Mouse (Mus musculus): ENCODE results near the gene Adssl1. TPM values are rescaled to one million over a fixed set of nuclear protein-coding genes. Genes with fewer than 3 reads are reported as not detected.

Adssl1 gene
- 33.6 and 35.4 TPM in 2 replicates for total RNA-seq (2017)

DNA sequence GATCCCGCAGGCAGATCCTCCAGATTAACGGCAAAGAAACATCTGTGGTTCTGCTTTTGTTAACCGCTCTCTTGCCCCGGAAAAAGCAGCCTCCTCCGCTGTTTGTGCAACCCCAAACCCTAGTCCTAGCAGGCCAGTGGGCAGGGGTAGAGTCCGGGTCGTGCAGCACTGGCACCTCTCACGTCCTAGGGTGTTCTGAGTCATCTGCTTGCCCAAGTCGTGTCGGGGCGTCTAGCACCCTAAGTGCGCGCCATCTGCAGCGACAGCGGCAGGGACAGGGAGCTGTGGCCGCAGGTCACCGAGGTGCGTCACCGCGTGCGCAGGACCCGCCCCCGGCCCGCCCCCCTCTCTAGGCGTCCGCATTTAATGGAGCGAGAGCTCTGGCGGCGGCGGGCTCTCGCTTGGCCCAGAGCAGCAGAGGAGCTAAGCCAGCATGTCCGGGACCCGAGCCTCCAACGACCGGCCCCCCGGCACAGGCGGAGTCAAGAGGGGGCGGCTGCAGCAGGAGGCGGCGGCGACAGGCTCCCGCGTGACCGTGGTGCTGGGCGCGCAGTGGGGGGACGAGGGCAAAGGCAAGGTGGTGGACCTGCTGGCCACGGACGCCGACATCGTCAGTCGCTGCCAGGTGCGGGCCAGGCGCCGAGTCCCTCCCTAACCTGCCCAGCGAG, at the start of gene Adssl1:
TSS of gene Adssl1 (plus strand) at position 360 of the 668 bp plus-strand sequence.
- ATAC-seq (replicated peaks; ENCODE audit: low read depth, poor library complexity, severe bottlenecking), result peak; percentile 37

DNA sequence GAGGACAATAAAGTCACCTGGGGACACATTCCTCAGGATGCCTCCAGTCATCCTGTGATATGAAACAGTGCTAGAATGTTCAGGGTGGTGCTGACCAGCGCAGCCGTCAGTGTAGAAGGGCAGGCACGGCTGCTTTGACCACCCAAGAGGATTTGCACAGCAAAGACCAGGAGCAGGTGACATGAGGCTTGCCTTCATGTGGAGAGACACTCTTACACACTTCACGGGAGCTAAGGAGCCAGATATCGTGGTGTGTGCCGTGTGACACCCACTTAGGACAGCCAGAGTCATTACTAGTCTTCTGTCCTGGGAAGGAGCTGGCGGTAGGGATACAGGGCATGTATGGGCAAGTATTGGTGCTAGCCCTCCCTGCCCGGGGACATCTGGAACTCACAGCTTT, 49.7 kb upstream of the Adssl1 start:
- no peak for ATAC-seq (replicated peaks; ENCODE audit: low read depth, poor library complexity, severe bottlenecking)

DNA sequence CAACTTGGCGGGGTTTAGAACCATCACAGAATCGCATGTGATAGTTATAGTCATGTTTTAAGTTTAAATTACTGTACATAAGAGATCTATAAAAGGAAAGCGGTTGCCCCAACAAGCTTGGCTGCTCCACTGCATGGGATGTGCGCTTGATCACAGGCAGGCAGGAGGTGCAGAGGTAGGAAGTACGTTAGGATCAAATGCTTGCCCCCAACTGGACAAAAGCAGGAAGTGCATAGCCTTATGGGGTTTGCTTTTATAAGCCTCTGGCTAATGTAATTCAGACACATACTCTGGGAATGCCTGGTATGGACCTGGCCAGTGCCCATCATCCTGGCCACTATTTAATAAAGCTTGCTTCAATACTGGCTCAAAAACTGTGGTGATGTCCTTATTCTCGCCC, 48.8 kb upstream of the Adssl1 start:
- peak; percentile 74 for ATAC-seq (replicated peaks; ENCODE audit: low read depth, poor library complexity, severe bottlenecking)

DNA sequence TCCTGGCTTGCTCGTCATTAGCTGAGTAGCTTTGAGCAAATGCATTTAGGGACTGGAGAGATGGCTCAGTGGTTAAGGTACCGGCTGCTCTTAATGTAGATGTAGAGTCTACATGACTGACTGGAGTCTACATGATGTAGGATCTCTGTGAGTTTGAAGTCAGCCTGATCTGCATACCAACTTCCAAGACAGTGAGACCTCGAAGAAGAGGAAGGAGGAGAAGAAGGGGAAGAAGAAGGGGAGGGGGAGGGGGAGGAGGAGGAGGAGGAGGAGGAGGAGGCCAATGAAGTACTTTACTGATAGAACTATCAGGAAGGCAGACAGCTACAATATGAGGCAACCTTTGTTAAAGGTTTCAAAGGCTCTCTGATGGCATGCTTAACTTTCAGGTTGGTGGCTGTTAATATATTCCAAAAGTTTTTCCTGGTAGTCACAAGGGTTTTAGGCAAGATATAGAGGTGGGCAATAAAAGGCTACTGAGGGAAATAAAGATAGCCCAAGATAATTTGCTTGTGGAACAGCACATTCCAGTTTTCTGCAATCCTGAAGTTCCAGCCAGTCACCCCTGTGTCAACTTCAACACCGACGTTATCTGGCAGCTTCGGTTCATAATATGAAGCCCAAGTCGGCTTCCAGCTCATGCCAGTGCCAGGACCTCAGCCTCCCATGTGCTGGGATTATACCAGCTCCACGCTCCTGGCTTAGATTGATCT, 44.4 kb upstream of the Adssl1 start:
- no peak for ATAC-seq (replicated peaks; ENCODE audit: low read depth, poor library complexity, severe bottlenecking)

DNA sequence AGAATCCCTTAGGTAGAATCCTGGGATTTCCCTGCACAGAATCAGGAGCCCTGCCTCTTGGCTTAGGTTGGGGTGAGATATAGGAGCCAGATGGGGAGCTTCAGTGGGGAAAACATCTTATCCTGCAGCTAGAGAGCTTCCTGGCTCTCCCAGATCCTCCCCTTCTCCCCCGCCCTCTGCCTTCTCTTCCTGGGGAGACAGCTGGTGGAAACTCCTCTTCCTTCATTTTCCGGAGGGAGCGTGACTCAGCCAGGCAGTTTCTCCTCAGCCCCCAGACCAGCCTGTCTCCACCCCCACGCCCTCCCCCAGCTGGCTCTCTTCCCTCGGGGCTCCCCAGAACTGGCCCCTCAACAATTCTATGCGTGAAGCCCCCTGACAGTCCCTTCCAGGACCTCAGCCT, 43.5 kb upstream of the Adssl1 start:
- no peak for ATAC-seq (replicated peaks; ENCODE audit: low read depth, poor library complexity, severe bottlenecking)

GRCm38 (mm10) chr12:112576749-112577148, 43.1 kb upstream of the Adssl1 start:
- ATAC-seq (replicated peaks; ENCODE audit: low read depth, poor library complexity, severe bottlenecking), result no peak

GRCm38 (mm10) chr12:112578296-112579090, 41.4 kb upstream of the Adssl1 start:
- ATAC-seq (replicated peaks; ENCODE audit: low read depth, poor library complexity, severe bottlenecking), result no peak

GRCm38 (mm10) chr12:112579430-112579829, 40.4 kb upstream of the Adssl1 start:
- ATAC-seq (replicated peaks; ENCODE audit: low read depth, poor library complexity, severe bottlenecking), result no peak

DNA sequence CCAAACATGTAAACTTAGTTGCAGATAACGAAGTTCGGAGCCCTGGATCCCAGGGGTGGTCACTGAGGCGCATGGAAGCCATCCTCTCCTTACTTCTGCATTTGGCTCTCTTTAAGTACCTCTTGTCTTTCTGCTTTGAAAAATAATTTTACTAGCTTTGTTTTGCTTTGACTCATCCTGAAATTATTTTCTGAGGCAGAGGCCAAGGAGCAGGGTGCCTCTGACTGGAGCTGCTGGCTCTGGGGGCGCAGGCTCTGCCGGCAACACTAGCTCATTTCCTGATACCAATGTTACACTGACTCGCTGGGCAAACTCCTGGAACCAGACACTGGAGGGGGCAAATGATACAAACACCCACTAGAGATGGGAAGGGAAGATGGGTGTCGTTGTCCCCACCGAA, 39.9 kb upstream of the Adssl1 start:
- ATAC-seq (replicated peaks; ENCODE audit: low read depth, poor library complexity, severe bottlenecking), result no peak

GRCm38 (mm10) chr12:112581113-112581512, 38.7 kb upstream of the Adssl1 start:
- peak; percentile 67 for ATAC-seq (replicated peaks; ENCODE audit: low read depth, poor library complexity, severe bottlenecking)

GRCm38 (mm10) chr12:112584954-112585353, 34.9 kb upstream of the Adssl1 start:
- no peak for ATAC-seq (replicated peaks; ENCODE audit: low read depth, poor library complexity, severe bottlenecking)

DNA sequence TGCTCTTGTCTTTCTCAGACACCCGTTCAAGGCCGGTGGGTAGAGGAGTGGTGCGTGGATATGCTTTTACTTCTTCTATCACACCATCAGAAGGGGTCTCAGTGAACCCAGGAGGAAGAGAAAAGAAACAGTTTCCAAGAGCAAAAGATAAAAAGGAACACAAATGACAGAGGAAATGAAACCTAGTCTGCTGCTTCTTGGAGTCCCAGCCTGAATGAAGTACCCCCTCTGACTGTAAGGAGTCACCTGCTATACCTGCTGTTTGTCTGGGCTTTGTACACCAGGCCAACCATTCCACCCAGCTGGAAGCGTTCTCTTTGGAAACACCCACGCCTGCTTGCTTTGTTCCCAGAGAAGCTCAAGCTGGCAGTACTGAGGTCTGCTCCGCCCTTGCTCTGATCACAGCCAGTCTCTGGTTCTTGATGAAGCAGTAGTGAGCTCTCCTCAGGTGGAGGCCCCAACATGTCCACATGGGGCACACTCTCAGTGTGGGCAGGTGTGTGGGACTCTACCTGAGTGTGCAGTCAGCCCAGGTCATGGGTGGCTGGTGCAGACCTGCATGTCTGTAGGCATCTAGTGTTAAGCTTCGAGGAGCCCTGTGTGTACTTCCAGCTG, 33.8 kb upstream of the Adssl1 start:
- no peak for ATAC-seq (replicated peaks; ENCODE audit: low read depth, poor library complexity, severe bottlenecking)

DNA sequence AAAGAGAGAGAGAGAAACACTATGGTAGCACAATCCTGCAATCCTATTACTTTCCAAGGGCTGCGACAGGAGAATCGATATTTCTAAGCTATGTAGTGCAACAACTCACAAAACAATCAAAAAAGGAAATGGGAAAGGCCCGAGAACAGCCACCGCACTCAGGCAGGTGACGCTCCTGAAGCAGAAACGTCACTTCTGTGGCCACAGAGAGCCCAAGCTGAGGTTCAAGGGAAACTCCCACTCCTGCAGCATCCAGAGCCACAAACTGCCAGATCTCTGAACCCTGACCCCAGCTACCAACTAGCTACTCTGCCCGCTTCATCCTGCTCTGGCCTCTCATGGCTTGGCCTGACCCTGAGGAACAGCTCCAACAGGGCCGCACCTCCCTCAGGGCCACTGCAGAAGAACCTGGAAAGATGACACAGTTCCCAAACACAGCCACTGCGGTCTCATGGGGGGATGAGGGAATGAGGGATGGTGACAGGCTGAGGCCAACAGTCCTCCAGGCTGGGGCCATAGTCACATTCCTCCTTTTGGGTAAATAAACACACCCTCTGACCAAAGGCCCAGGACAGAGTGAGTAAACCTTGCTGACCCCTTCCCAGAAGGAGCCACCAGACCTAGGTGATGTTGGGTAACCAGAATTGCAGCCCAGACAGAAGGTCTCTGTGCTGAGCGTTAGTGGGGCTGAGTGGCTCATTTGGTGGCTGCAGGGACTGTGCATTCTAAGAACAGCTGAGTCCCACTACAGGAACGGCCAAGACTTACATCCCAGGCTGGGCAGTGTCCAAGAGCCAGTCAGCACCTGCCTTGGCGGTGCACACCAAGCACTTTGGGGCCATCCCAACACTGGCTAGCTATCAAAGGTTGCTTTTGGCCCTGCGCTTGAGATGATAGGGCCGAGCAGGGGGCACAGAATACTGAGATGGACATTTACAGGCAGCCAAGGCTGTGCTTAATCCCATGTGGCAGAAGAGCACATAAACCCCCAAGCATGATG, 32.4 kb upstream of the Adssl1 start:
- ATAC-seq (replicated peaks; ENCODE audit: low read depth, poor library complexity, severe bottlenecking), result no peak

- ATAC-seq (replicated peaks; ENCODE audit: low read depth, poor library complexity, severe bottlenecking), result peak; percentile 55
Measured at GRCm38 (mm10) chr12:112588426-112589256, 31.2 kb upstream of the Adssl1 start, which contains the start of gene Inf2. Gene Inf2, plus strand, starts transcription at chr12:112588784.

DNA sequence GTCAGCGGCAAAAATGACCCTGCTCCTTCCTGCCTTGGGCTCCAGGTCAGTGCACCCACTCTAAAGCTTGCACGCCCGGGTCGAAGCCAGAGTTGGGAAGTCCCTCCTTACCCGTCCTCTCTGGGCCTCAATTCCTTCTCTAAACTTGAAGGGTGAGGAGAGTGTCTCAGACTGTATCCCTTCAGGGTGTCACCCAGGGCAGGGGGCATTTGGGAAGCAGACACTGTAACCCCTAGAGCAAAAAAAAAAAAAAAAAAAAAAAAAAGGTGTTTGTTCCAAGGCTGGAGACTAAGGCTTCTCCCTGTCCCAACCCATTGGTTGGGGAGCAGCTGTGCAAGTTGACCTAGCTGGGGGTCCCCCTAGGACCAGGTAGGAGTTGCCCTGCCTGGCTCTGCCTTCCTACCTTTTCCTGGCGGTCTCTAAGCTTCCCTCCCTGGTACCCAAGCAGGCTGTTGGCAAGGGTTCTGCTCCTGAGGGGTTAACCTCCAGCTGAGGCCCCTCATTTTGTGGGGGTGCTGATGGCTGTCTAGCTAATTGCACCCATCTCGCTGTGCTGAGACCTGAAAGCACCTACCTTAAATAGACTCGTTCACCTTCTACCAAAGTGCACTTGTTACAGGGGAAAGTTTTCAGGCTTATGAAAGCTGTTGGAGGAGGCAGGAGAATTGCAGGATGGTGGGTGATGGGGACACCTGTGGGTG, 30.2 kb upstream of the Adssl1 start:
- ATAC-seq (replicated peaks; ENCODE audit: low read depth, poor library complexity, severe bottlenecking), result no peak

GRCm38 (mm10) chr12:112590566-112591239, 29.1 kb upstream of the Adssl1 start:
- no peak for ATAC-seq (replicated peaks; ENCODE audit: low read depth, poor library complexity, severe bottlenecking)

DNA sequence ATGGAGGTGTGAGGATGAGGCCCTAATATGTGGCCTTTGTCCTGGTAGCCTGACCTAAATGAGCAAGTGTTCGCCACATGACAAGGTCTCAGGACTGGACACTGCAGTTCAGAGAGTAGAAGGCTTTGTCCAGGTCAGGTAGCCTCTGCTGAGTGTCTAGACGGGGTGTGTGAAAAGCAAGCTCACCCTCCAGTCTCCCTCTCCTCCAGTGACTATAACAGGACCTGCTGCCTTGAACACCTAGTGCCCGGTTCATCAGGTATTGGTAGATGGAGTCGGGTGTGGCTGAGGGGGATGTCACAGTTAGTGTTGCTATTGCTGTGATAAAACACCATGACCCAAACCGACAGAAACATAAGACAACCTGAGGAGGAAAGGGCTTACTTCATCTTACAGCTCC, 28.6 kb upstream of the Adssl1 start:
- ATAC-seq (replicated peaks; ENCODE audit: low read depth, poor library complexity, severe bottlenecking), result no peak

All from common myeloid progenitor, adult 5-6 weeks (primary cell).